Mouse (Mus musculus): ENCODE results near the gene Sap18.
"Not testable (repeated sequence)": the region's sequence is repeated elsewhere in the genome, so short reads cannot be mapped to it uniquely, and the experiment has no call there.

The Sap18 gene

DNA sequence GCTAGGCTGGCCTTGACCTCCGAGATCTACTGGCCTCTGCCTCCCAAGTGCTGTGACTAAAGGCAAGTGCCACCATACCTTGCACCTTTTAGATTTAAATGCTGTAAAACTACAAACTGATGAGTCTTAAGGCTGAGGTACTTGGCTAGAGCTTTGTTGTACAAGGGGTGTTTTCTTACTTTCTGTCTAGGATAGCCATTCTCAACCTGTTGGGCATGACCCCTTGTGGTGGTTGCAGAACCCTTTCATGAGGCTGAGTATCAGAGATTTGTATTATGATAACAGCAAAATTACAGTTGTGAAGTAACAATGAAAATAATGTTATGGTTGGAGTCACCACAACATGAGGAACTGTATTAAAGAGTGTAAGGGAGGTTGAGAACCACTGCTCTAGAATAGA, 29.3 kb downstream of the Sap18 start:
- no peak for DNase-seq

DNA sequence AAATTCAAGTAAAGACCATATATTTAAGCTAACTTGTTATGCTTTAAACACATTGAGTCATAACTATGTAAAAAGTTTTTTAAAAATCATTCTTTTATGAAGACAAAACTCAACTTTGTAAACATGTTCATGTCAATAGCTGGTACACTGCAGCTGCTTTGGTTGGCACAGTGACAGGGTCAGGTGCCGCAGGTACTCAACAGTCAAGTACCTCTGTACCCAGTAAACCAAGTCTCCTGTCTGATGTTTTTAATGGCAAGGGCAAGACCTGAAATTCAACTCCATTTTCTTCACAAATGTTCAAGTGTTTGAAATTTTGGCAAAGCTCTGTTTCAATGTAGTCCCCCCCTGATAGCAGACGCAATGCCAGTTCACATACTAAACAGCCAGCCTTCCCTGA, 35.5 kb downstream of the Sap18 start:
- DNase-seq = no peak

DNA sequence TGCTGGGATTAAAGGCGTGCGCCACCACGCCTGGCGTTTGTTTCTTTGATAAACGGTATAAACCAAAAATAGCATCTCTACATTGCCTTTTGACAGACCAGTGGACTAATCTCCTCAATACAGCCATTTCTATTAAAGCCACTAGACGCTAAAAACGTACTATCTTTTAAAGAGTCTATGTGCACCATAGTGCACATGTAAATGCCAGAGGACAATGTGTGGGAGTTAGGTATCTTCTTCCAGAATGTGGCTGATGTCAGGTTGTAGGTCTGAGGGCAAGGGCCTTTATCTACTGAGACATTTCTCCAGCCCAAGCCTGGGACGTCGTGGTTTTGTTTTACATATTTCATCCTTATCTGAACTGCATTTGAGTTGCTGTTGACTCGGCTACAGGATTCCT, 37.2 kb downstream of the Sap18 start:
- DNase-seq = no peak

DNA sequence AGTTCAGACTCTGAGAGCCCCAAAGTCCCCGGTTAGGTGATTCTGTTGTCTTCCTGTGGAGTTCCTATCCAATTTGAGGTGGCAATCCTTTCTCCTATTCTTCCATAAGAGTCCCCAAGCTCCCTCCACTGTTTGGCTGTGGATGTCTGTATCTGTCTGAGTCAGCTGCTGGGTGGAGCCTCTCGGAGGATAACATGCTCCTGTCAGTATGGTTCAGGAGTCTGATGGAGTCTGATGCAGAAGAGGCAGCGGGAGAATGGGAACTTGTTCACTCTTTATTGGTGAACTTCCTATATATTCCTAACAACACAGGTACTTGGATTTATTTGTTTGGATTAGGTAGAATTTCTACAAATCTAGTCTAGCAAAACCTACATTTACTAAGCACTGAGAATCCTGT, 46.6 kb downstream of the Sap18 start:
- DNase-seq = no peak

DNA sequence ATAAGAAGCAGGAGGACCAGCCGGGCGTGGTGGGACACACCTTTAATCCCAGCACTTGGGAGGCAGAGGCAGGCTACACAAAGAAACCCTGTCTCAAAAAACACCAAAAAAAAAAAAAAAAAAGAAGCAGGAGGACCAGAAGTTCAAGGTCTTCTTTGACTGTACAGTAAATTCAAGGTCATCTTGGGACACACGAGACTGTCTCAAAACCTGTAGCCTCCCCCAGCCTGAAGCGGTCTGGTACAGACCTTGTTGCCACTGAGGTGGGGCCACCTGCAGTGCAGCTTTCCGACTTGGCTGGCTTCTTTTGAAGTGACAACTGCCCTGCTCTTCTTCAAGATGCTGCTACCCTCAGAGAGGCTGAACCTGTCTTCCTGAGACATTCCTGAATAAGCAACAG, 50.1 kb downstream of the Sap18 start:
- not testable (repeated sequence) for DNase-seq

DNA sequence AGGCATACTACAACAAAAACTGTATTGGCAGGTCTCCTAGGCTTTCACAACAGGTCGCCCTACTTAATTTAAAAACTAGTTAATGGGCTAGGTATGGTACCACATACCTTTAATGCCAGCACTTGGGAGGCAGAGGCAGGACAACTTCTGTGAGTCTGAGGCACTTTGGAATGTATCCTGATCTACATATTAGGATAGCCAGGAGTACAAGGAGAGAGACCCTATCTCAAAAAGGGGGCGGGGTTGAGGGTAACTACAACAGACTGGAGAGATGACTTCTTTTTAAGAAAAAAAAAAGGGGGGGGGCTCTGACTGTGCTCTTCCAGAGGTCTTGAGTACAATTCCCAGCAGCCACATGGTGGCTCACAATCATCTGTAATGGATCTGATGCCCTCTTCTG, 50.7 kb downstream of the Sap18 start:
- DNase-seq = no peak

DNA sequence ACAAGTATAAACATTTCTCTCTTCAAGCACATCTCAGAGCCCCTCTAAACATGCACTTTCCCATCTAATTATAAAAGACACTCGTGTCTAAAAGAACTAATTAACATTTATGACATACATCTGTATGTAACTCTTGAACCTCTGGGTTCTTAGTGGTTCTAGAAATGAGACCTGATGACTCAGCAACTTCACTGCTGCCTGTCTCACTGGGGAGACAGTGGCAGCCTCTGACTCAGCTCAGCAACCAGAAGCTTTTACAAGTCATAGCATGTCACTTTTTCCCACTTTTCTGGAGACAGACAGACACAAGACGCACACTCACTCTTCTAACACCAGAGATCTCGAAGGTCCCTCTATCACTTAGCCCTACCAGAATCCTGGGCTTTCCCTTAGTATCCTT, 52.4 kb downstream of the Sap18 start:
- DNase-seq = no peak

DNA sequence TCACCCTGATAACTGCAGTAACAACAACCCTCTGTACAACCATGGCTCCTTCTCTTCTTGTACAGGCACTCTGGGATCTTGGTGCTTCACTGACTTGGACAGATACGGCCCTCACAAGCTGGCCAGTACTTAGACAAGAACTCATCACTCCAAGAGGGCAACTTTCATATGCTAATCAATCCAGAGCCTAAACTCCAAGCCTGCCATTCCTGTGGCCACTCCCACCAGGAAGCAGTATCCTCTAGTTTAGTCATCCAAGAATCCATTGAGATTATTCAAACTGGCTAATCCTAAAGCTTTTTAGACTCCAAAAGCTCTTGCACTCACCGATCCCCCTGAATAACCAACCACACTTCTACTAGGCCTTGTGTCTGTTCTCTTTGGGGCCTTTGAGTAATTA, 55.0 kb downstream of the Sap18 start:
- no peak for DNase-seq

DNA sequence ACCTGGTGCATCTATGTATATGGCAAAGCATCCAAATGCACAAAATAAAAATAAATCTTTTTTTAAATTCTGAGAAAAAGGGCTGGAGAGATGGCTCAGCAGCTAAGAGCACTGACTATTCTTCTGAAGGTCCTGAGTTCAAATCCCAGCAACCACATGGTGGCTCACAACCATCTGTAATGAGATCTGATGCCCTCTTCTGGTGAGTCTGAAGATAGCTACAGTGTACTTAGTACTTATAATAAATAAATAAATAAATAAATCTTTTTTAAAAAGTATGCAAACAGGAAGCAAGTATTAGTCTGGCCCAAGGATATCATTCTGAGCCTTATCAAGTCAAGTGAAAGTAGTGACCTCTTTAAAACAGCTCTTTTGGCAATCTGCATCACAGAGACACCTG, 58.1 kb downstream of the Sap18 start:
- DNase-seq = not testable (repeated sequence)
